Mouse (Mus musculus) neural tube, embryonic 14.5 days (tissue): ENCODE results near the gene Gm4922. TPM values are rescaled to one million over a fixed set of nuclear protein-coding genes. Genes with fewer than 3 reads are reported as not detected.

ENCODE experiments used
- ATAC-seq: fragments of 200-750 bp; cut with Nextera tagmentation; 2 replicates; pipeline ENCODE4 v1.8.0; 2017; ENCODE audit warnings: low read depth, mild to moderate bottlenecking, moderate TSS enrichment, moderate library complexity
- H3K27ac ChIP-seq: fragments of 300-500 bp; sonication (generic); 2 replicates; pipeline ENCODE4 v1.5.1; 2014; ENCODE audit warnings: low read depth, mild to moderate bottlenecking, control low read depth, low read length, moderate library complexity, mixed read lengths
- H3K27me3 ChIP-seq: fragments of 300-500 bp; sonication (generic); 2 replicates; pipeline ENCODE4 v1.6.1; 2014; ENCODE audit warnings: low read length; ENCODE audit not compliant: control insufficient read depth, insufficient read depth
- H3K36me3 ChIP-seq: fragments of 300-500 bp; sonication (generic); 2 replicates; pipeline ENCODE4 v1.6.1; 2014; ENCODE audit warnings: low read length, mixed read lengths; ENCODE audit not compliant: control insufficient read depth, insufficient read depth
- H3K4me1 ChIP-seq: fragments of 300-500 bp; sonication (generic); 2 replicates; pipeline ENCODE4 v1.6.1; 2014; ENCODE audit warnings: low read length; ENCODE audit not compliant: control insufficient read depth, insufficient read depth
- H3K4me2 ChIP-seq: fragments of 300-500 bp; sonication (generic); 2 replicates; pipeline ENCODE4 v1.6.1; 2014; ENCODE audit warnings: mild to moderate bottlenecking, low read depth, low read length, control low read depth
- H3K4me3 ChIP-seq: fragments of 300-500 bp; sonication (generic); 2 replicates; pipeline ENCODE4 v1.5.1; 2014; ENCODE audit warnings: low read depth, low read length, control low read depth, mixed read lengths
- H3K9ac ChIP-seq: fragments of 300-500 bp; sonication (generic); replicated peaks from 2 replicates; pipeline ENCODE4 v1.6.1; 2014; ENCODE audit warnings: low read depth, mild to moderate bottlenecking, control low read depth, low read length, mixed read lengths
- H3K9me3 ChIP-seq: fragments of 300-500 bp; sonication (generic); 2 replicates; pipeline ENCODE4 v1.6.1; 2016; ENCODE audit warnings: low read length; ENCODE audit not compliant: control insufficient read depth
- WGBS: fragments of 180-500 bp; shearing (Covaris S2); extraction: QIAGEN DNeasy Blood & Tissue Kit; methylation state at CpG from one replicate; pipeline ENCODE4 v1.1.7; 2014; 5-methylcytosine and 5-hydroxymethylcytosine counted together
- polyA plus RNA-seq: library from polyadenylated mRNA; unstranded; fragments of >200 nt; fragmentation: Nextera tagmentation; extraction: Ambion mirVana; gene quantifications from 2 replicates; pipeline ENCODE4 v1.2.1, GENCODE M21; 2014

Gene Gm4922
- 0.22 and 0.44 TPM in 2 replicates for polyA plus RNA-seq

GRCm38 (mm10) chr10:18786693-18787092 lies at the start of gene Gm4922:
Gene Gm4922 (minus strand): TSS chr10:18786793.
- no peak within 1 kb of the TSS for H3K4me2 ChIP-seq
- H3K4me3 ChIP-seq = no peak within 1 kb of the TSS
- WGBS = 93% methylated on average over 1 of the region's 1 CpGs
- H3K4me1 ChIP-seq = no peaks in the 10 kb centered on the region
- no peaks in the 10 kb centered on the region for H3K9me3 ChIP-seq
- no peaks in the 10 kb centered on the region for H3K27me3 ChIP-seq
- no peak within 1 kb of the TSS for H3K9ac ChIP-seq
- H3K36me3 ChIP-seq = no peaks in the 10 kb centered on the region
- H3K27ac ChIP-seq = no peak within 1 kb of the TSS
- ATAC-seq = no peak

- Histone ChIP-seq H3K4me3 (no peak overlapping the region), H3K27ac (no peak overlapping the region), H3K4me1 (no peaks in the 10 kb centered on the region), H3K9me3 (no peaks in the 10 kb centered on the region), H3K9ac (no peak overlapping the region), H3K4me2 (no peak overlapping the region), H3K27me3 (no peaks in the 10 kb centered on the region), H3K36me3 (no peaks in the 10 kb centered on the region)
- peak; percentile 58 for ATAC-seq
- 55% methylated on average over 6 of the region's 6 CpGs for WGBS
Observed at GRCm38 (mm10) chr10:18835684-18836479, 49.3 kb upstream of the Gm4922 start.

- Histone ChIP-seq H3K27ac (no peak overlapping the region), H3K4me2 (no peak overlapping the region), H3K9me3 (no peaks in the 10 kb centered on the region), H3K36me3 (no peaks in the 10 kb centered on the region), H3K9ac (no peak overlapping the region), H3K4me1 (no peaks in the 10 kb centered on the region), H3K27me3 (no peaks in the 10 kb centered on the region), H3K4me3 (no peak overlapping the region)
- WGBS = 76% methylated on average over 2 of the region's 2 CpGs
- ATAC-seq = no peak
Observed at GRCm38 (mm10) chr10:18834389-18834788, 47.8 kb upstream of the Gm4922 start.

GRCm38 (mm10) chr10:18831823-18832222 lies 45.2 kb upstream of the Gm4922 start:
- no peak overlapping the region for H3K4me3 ChIP-seq
- 0 out of 2 replicates have a peak, but pooled peaks have one; percentile 24 for ATAC-seq
- no peaks in the 10 kb centered on the region for H3K4me1 ChIP-seq
- H3K4me2 ChIP-seq = no peak overlapping the region
- H3K36me3 ChIP-seq = no peaks in the 10 kb centered on the region
- no peaks in the 10 kb centered on the region for H3K9me3 ChIP-seq
- H3K27me3 ChIP-seq = no peaks in the 10 kb centered on the region
- no peak overlapping the region for H3K27ac ChIP-seq
- WGBS = 45% methylated on average over 7 of the region's 7 CpGs
- H3K9ac ChIP-seq = no peak overlapping the region

GRCm38 (mm10) chr10:18830359-18830758 lies 43.8 kb upstream of the Gm4922 start:
- Histone ChIP-seq H3K27me3 (no peaks in the 10 kb centered on the region), H3K27ac (no peak overlapping the region), H3K9ac (no peak overlapping the region), H3K36me3 (no peaks in the 10 kb centered on the region), H3K9me3 (no peaks in the 10 kb centered on the region), H3K4me2 (no peak overlapping the region), H3K4me1 (no peaks in the 10 kb centered on the region), H3K4me3 (no peak overlapping the region)
- no peak for ATAC-seq
- WGBS = 72% methylated on average over 4 of the region's 4 CpGs

- H3K27ac ChIP-seq = no peak overlapping the region
- no peaks in the 10 kb centered on the region for H3K27me3 ChIP-seq
- H3K9me3 ChIP-seq = no peaks in the 10 kb centered on the region
- no peak overlapping the region for H3K9ac ChIP-seq
- no peaks in the 10 kb centered on the region for H3K36me3 ChIP-seq
- H3K4me1 ChIP-seq = no peaks in the 10 kb centered on the region
- H3K4me2 ChIP-seq = no peak overlapping the region
- 45% methylated on average over 2 of the region's 2 CpGs for WGBS
- ATAC-seq = no peak
- H3K4me3 ChIP-seq = no peak overlapping the region
Observed at GRCm38 (mm10) chr10:18827936-18828335, 41.3 kb upstream of the Gm4922 start.

- Histone ChIP-seq H3K27ac (no peak overlapping the region), H3K36me3 (no peaks in the 10 kb centered on the region), H3K4me1 (no peaks in the 10 kb centered on the region), H3K4me2 (no peak overlapping the region), H3K27me3 (no peaks in the 10 kb centered on the region), H3K9me3 (no peaks in the 10 kb centered on the region), H3K4me3 (no peak overlapping the region), H3K9ac (no peak overlapping the region)
- 80% methylated on average over 2 of the region's 2 CpGs for WGBS
- no peak for ATAC-seq
Observed at GRCm38 (mm10) chr10:18826107-18826506, 39.5 kb upstream of the Gm4922 start.

GRCm38 (mm10) chr10:18825143-18825542 lies 38.5 kb upstream of the Gm4922 start:
- Histone ChIP-seq H3K4me2 (no peak overlapping the region), H3K4me1 (no peaks in the 10 kb centered on the region), H3K9me3 (no peaks in the 10 kb centered on the region), H3K9ac (no peak overlapping the region), H3K27me3 (no peaks in the 10 kb centered on the region), H3K4me3 (no peak overlapping the region), H3K27ac (no peak overlapping the region), H3K36me3 (no peaks in the 10 kb centered on the region)
- ATAC-seq = no peak

GRCm38 (mm10) chr10:18816560-18816959 lies 30.0 kb upstream of the Gm4922 start:
- Histone ChIP-seq H3K4me2 (no peak overlapping the region), H3K27me3 (no peaks in the 10 kb centered on the region), H3K4me1 (no peaks in the 10 kb centered on the region), H3K9me3 (no peaks in the 10 kb centered on the region), H3K36me3 (no peaks in the 10 kb centered on the region), H3K27ac (no peak overlapping the region), H3K9ac (no peak overlapping the region), H3K4me3 (no peak overlapping the region)
- ATAC-seq = peak; percentile 69; the same call in 1 of the 2 replicates
- WGBS = 48% methylated on average over 5 of the region's 5 CpGs
